ENCODE assay signal across 8 mouse cellular contexts in the genomic region with DNA sequence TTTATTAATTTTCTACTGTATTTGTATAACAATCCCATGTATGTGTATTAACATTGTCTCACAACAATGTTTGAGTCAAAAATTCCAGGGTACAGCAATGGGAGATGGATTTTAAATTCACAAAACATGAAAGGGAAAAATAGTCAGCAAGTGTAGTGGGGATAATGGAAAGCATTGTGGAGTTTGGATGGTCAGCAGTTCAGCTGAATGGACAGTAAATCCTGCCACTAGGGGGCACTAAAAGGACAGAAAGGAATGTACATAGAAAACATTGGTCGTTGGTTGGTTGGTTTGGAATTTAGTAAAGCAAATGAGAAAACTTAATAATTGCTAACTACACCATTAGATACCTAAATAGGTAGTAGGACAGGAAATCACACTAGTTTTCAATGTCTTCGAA.
DNase-seq lines count a peak whose midpoint lies in the region; ATAC-seq lines count a peak whose summit lies in the region.

No protein-coding gene starts in this region.

- H3K9ac ChIP-seq in forebrain, embryonic 16.5 days (replicated peaks; ENCODE audit: low read depth, low read length): no peak overlapping the region
- H3K9ac ChIP-seq in neural tube, embryonic 11.5 days (ENCODE audit: low read length): no peak overlapping the region

- H3K4me3 ChIP-seq in forebrain, embryonic 10.5 days: no peak overlapping the region
- no peak overlapping the region for H3K4me3 ChIP-seq in forebrain, embryonic 16.5 days (replicated peaks; ENCODE audit: low read length)
- H3K4me3 ChIP-seq in neural tube, embryonic 11.5 days (ENCODE audit: low read depth, low read length): no peak overlapping the region

- H3K4me2 ChIP-seq in forebrain, embryonic 16.5 days (ENCODE audit: low read length): no peak overlapping the region
- H3K4me2 ChIP-seq in neural tube, embryonic 11.5 days (ENCODE audit: low read depth): no peak overlapping the region

- DNase-seq in forebrain, embryonic 10.5 days (ENCODE audit: extremely low spot score, low spot score): peak; percentile 15
- DNase-seq in neural tube, embryonic 11.5 days (ENCODE audit: low spot score): peak; percentile 54
- no peak for DNase-seq in neural tube, embryonic 10.5 days (ENCODE audit: extremely low spot score, low spot score)
- peak; percentile 42 for DNase-seq in embryo, embryonic 11.5 days (ENCODE audit: low read depth, low spot score)
- DNase-seq in layer of hippocampus, postnatal 14 days (ENCODE audit: low spot score in 2 of 2): peak; percentile 5 to 61
- peak; percentile 76 for DNase-seq in retina, postnatal 1 day

- no peaks in the 10 kb centered on the region for H3K4me1 ChIP-seq in forebrain, embryonic 10.5 days
- H3K4me1 ChIP-seq in forebrain, embryonic 16.5 days (replicated peaks; ENCODE audit: control insufficient read depth, insufficient read depth, low read length): no peaks in the 10 kb centered on the region
- no peaks in the 10 kb centered on the region for H3K4me1 ChIP-seq in neural tube, embryonic 11.5 days (ENCODE audit: control insufficient read depth, insufficient read depth, low read length)

- no peak overlapping the region for H3K27ac ChIP-seq in forebrain, embryonic 10.5 days
- no peak overlapping the region for H3K27ac ChIP-seq in forebrain, embryonic 16.5 days (ENCODE audit: low read length)
- H3K27ac ChIP-seq in neural tube, embryonic 11.5 days (ENCODE audit: low read depth, low read length): no peak overlapping the region

- WGBS in forebrain, embryonic 10.5 days: 39% methylated on average over 2 of the region's 2 CpGs
- 27% methylated on average over 2 of the region's 2 CpGs for WGBS in forebrain, embryonic 16.5 days
- 39% methylated on average over 2 of the region's 2 CpGs for WGBS in neural tube, embryonic 11.5 days

- H3K9me3 ChIP-seq in forebrain, embryonic 10.5 days: no peaks in the 10 kb centered on the region
- H3K9me3 ChIP-seq in forebrain, embryonic 16.5 days (ENCODE audit: control insufficient read depth, low read length): no peaks in the 10 kb centered on the region
- H3K9me3 ChIP-seq in neural tube, embryonic 11.5 days (ENCODE audit: control insufficient read depth, low read length): no peaks in the 10 kb centered on the region

- no peaks in the 10 kb centered on the region for H3K36me3 ChIP-seq in forebrain, embryonic 10.5 days (replicated peaks)
- no peaks in the 10 kb centered on the region for H3K36me3 ChIP-seq in forebrain, embryonic 16.5 days (ENCODE audit: control insufficient read depth, insufficient read depth)
- H3K36me3 ChIP-seq in neural tube, embryonic 11.5 days (ENCODE audit: control insufficient read depth, insufficient read depth, low read length): no peaks in the 10 kb centered on the region

- no peak for ATAC-seq in forebrain, embryonic 16.5 days
- no peak for ATAC-seq in neural tube, embryonic 11.5 days (ENCODE audit: insufficient read depth, low FRiP score, low TSS enrichment)
- ATAC-seq in CD4-positive, CD25-positive, alpha-beta regulatory T cell, adult 4 months: no peak

- H3K27me3 ChIP-seq in forebrain, embryonic 10.5 days (ENCODE audit: poor library complexity, severe bottlenecking): no peaks in the 10 kb centered on the region
- no peaks in the 10 kb centered on the region for H3K27me3 ChIP-seq in forebrain, embryonic 16.5 days (replicated peaks; ENCODE audit: control insufficient read depth, insufficient read depth, low read length)
- no peaks in the 10 kb centered on the region for H3K27me3 ChIP-seq in neural tube, embryonic 11.5 days (ENCODE audit: control insufficient read depth, insufficient read depth, low read length)
